Mouse (Mus musculus) fibroblast of lung, adult 2 months (primary cell): ENCODE measurements around the gene Cdpf1.

Experiments used
- DNase-seq: peaks from one replicate; pipeline ENCODE4 v3.0.0-alpha.2; 2011; ENCODE audit warnings: low read depth

The Cdpf1 gene

GRCm38 (mm10) chr15:85762761-85763160, 48.7 kb downstream of the Cdpf1 start:
- no peak for DNase-seq

GRCm38 (mm10) chr15:85757768-85758167, 53.7 kb downstream of the Cdpf1 start:
- DNase-seq, result no peak
